Mouse (Mus musculus) ES-Bruce4 (cell line): ENCODE results near the gene Inpp5d.

Source experiments
- CTCF ChIP-seq: IDR thresholded peaks from one replicate; pipeline ENCODE4 v1.8.1; 2011; ENCODE audit warnings: low read depth, low read length
- EP300 ChIP-seq: IDR thresholded peaks from 2 replicates; pipeline ENCODE4 v1.6.1; 2011; ENCODE audit warnings: low read depth, low read length; ENCODE audit not compliant: insufficient read depth

- no peak for TF ChIP-seq CTCF
- no peak for TF ChIP-seq EP300
Observed at GRCm38 (mm10) chr1:87668300-87668699, 48.2 kb downstream of the Inpp5d start.
